Mouse (Mus musculus): Measurements from ENCODE around the gene Hoxc5. TPM values are rescaled to one million over a fixed set of nuclear protein-coding genes. Genes with fewer than 3 reads are reported as not detected.

Hoxc5 gene
- total RNA-seq, 2 experiments from 2014 or later, result not detected

DNA sequence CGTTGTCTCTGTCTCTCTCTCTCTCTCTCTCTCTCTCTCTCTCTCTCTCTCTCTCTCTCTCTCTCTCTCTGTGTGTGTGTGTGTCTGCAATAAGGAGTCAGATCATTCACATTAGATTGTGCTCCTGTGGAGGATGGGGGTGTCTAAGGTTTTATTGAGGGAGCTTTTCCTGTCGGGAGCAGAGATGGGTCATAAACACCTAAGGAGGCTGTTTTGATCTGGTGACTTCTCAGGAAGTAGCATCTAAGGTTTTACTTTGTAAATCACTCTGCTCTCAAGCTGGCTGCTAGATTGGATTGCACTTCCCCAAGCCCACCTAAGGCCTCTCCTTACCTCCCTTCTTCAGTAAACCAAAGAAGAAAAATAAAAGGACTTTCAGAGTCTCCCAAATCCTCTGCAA, 56.9 kb downstream of the Hoxc5 start:
- intact Hi-C loops (cut with DNase I), result no loop called here
- DNase-seq (ENCODE audit: low spot score in 2 of 2), result no peak

GRCm38 (mm10) chr15:103027266-103028235, 60.3 kb downstream of the Hoxc5 start:
- intact Hi-C loops (cut with DNase I), result loop anchor here (5.0 kb wide), 1 partner anchor 35 kb away; no protein-coding TSS in a partner anchor
- no peak for DNase-seq (ENCODE audit: low spot score in 2 of 2)

DNA sequence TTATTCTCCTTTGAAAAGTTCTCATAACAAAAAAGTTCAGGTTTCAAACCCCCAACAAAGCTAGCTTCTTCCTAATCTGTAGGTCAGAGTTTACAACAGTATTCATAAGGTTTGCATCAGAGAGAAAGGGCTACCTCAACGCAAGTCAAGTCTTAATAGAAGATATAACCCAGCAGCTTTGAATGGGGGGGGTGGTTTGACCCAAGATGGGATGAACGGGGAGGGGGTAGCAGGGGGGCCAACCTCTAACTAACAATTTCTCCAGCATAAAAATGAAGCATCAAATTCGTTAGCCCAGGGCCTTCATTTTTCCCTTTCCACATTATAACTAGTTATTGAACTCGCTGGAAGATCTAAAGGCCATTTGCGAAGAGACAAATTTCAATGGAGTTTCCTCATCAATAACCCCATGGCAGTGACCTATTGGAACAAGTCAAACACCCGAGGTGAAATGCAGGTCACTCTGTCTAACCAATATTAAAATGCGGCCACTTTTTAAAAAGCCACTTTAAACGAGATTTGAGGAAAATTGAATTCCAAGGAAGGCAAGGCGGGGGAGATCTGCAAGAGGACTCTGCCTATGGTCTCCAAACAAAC, 61.8 kb downstream of the Hoxc5 start:
- intact Hi-C loops (cut with DNase I), result loop anchor here (5.0 kb wide), 1 partner anchor 33 kb away; no protein-coding TSS in a partner anchor
- DNase-seq (ENCODE audit: low spot score in 2 of 2), result no peak

DNA sequence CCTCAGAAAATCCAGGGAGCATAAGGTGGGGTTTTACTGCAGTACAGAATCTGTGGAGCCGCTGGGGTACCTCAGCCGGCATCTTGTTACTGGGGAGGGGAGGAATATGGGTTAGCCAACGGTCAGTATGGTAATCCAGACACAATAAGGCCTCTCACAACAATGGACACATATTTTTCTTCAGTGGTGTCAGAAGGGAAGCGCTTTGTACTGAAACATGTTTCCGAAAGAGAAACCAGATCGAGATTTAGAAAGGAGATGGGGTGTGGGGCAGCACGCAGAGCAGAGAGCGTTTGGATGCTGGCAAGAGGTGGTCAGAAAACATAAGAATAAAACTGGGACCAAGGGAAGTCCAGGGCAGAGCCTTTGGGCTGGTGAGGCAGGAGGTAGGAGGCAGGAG, 62.9 kb downstream of the Hoxc5 start:
- DNase-seq (ENCODE audit: low spot score in 2 of 2), result no peak
- intact Hi-C loops (cut with DNase I), result no loop called here

GRCm38 (mm10) chr15:103032167-103032566, 64.9 kb downstream of the Hoxc5 start:
- intact Hi-C loops (cut with DNase I), result no loop called here
- DNase-seq (ENCODE audit: low spot score in 2 of 2), result no peak

DNA sequence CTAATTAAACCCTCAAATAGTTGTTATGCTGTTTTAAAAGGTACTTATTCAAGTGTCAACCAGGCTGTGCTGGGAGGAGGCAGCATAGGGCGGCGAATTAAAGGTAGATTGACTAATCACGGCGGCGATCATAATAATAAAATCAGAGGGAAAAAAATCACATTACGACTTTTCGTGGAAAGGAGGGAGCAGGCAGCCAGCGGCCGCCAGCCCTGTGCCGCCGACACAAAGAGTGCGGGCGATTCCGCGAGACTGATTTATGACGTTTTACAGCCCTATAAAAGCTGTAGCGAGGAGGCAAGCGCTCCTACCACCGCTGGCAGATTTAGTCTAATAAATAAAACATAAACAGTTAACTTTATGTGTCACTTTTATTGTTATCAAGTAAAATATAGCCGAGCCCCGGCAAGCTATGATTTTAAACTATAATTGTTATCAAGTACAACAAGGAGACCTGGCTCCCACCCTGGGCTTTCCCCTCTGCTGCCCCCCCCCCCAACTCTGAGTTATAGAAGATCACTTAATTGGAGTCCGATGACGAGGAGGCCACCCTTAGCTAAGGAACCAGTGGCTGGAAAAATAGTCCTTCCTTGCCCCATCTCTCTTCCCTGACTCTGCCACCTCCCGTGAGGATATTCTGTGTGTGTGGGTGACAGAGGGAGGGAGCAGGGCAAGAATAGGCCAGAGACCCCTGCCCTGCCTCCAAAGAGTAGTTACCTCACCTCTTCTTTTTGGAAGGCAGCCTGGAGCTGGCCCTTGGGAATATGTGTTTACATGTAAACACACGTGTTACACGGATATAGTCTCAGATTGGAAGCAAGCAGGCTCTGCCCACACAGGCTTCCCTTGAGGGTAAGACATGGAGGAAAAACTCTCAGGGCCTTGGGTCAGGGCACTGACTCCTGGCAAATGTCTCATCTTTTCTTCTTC, 65.7 kb downstream of the Hoxc5 start:
- intact Hi-C loops (cut with DNase I), result no loop called here
- DNase-seq (ENCODE audit: low spot score in 2 of 2), result no peak

DNA sequence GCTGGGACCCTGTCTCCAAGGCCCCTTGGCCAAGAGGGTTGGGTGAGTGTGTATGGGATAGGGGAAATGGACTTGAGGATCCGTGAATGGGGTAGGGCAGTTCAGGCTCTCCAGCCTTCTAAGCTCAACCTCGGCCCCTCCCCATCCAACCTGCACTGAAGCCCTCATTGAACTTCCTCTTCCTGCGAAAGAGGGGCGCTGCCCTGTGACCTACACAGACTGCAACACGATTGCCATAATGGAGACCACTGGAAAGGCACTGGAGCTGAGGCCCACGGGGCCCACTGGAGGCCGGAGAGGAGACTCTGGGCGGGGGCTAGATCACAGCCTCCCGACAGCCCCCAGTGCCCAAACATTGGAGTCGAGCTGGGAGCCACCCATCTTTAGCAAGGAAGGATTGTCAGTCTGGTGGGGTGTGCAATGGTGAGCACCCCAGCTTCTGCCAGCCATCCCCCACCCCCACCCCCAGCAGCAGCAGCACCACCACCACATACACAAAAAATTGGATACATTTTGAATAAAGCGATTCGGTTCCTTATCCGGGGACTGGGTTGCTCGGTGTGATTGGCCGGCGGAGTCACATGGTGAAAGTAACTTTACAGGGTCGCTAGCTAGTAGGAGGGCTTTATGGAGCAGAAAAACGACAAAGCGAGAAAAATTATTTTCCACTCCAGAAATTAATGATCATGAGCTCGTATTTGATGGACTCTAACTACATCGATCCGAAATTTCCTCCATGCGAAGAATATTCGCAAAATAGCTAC, 67.0 kb downstream of the Hoxc5 start:
- intact Hi-C loops (cut with DNase I), result no loop called here
- DNase-seq (ENCODE audit: low spot score in 2 of 2), result no peak

GRCm38 (mm10) chr15:103034807-103035547, 67.7 kb downstream of the Hoxc5 start:
- no peak for DNase-seq (ENCODE audit: low spot score in 2 of 2)
- intact Hi-C loops (cut with DNase I), result no loop called here

DNA sequence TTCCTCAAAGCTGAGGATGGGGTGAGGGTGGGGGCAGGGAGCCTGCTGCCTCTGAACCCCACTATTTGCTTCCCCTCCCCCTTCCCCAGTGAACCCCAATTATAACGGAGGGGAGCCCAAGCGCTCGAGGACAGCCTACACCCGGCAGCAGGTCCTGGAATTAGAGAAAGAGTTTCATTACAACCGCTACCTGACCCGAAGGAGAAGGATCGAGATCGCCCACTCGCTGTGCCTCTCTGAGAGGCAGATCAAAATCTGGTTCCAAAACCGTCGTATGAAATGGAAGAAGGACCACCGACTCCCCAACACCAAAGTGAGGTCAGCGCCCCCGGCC, 68.3 kb downstream of the Hoxc5 start:
- intact Hi-C loops (cut with DNase I), result no loop called here
- no peak for DNase-seq (ENCODE audit: low spot score in 2 of 2)

- DNase-seq (ENCODE audit: low spot score in 2 of 2), result no peak
- intact Hi-C loops (cut with DNase I), result no loop called here
These were observed 70.3 kb downstream of the Hoxc5 start for GRCm38 (mm10) chr15:103037579-103037978.

- no peak for DNase-seq (ENCODE audit: low spot score in 2 of 2)
- intact Hi-C loops (cut with DNase I), result no loop called here
These were observed 71.6 kb downstream of the Hoxc5 start for GRCm38 (mm10) chr15:103038701-103039480.

- intact Hi-C loops (cut with DNase I), result no loop called here
- DNase-seq (ENCODE audit: low spot score in 2 of 2), result no peak
These were observed 72.4 kb downstream of the Hoxc5 start for GRCm38 (mm10) chr15:103039609-103040008.

DNA sequence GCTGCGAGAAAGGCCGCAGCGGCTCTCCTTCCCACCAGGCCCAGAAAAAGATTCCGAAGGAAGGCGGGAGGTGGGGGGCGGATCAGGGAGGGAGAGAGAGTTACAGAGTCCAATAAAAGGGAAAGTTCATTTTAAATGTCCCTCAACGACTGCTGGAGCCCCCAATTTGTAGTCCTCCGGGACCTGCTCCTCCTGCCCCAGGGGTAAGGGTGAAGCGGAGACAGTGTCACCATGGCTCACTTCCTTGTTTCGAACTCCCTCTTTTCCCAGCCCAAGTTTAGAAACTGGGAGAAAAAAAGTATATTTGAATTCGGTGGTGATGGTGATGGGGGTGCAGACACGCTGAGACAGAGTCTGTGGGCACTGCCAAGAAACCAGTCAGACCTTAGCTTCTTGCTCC, 73.4 kb downstream of the Hoxc5 start:
- DNase-seq (ENCODE audit: low spot score in 2 of 2), result no peak
- intact Hi-C loops (cut with DNase I), result no loop called here

GRCm38 (mm10) chr15:103041613-103042012, 74.4 kb downstream of the Hoxc5 start:
- intact Hi-C loops (cut with DNase I), result no loop called here
- no peak for DNase-seq (ENCODE audit: low spot score in 2 of 2)

DNA sequence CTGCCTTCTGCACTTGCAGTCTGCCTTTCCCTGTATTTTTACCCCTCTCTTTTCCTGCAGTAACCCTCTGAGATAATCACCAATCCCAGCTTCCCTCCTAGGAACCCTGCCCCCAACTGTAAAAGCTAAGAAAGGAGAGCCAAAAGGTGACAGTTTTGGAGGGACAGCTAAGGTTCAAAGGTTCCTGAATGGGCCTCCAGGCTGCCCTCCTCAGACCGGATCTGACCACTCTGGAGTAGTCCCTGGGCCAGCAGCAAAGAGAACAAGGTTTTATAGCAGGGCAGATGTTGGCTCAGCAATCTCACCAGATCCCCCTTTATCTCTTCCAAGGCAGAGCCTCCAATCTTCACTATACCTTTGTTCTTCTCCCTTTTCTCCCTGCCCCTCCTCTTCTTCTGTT, 75.0 kb downstream of the Hoxc5 start:
- intact Hi-C loops (cut with DNase I), result no loop called here
- DNase-seq (ENCODE audit: low spot score in 2 of 2), result no peak

DNA sequence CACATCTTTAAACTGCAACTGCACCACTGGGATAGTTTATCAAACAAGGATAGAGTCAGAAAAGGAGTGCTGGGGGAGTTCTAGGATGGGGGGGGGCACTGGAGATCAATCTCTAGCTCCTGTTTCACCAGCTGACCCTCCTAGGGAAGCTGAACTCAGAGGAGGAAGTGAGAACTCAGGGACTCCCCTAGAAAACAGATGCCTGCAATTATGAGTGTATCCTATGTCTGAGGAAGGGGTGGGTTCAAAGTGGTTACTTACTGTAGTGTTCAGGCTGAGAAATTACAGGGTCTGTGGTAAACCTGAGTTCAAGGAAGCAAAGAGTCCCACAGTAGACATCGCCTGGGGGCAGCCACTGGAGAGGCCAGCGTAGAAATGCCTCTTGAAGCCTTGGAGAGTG, 84.4 kb downstream of the Hoxc5 start:
- intact Hi-C loops (cut with DNase I), result no loop called here
- DNase-seq (ENCODE audit: low spot score in 2 of 2), result no peak

GRCm38 (mm10) chr15:103053210-103053609, 86.0 kb downstream of the Hoxc5 start:
- DNase-seq (ENCODE audit: low spot score in 2 of 2), result no peak
- intact Hi-C loops (cut with DNase I), result no loop called here

- no peak for DNase-seq (ENCODE audit: low spot score in 2 of 2)
- intact Hi-C loops (cut with DNase I), result no loop called here
These were observed 89.2 kb downstream of the Hoxc5 start for GRCm38 (mm10) chr15:103056396-103056795.

Data from left cerebral cortex, postnatal 14 days (tissue).